In the genomic region with DNA sequence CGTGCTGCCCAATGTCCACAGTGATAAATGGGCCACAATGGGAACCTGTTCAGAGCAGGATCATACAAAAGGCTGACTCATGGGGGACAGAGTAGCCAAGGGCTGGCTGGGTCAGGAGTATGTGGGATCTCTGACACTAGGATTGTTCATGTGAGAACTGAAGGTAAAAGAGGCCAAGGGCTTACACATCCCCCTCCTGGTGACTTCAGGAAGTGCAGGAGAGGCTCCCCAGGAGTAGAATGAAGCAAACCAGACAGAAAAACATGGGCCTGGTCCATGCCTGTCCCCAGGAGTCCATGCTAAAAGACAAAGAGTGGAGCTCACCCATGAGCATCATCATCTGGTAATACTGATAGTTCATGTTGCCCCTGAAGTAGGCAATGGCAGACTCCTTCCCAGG, we compare ENCODE assay signal across 10 mouse cellular contexts. TPM values are rescaled to one million over a fixed set of nuclear protein-coding genes. Genes with fewer than 3 reads are reported as not detected.
DNase-seq lines count a peak whose midpoint lies in the region; TF ChIP-seq lines count a peak whose summit lies in the region.
"Not testable (repeated sequence)": the region's sequence is repeated elsewhere in the genome, so short reads cannot be mapped to it uniquely, and the experiment has no call there.
"Had no signal": no experiment of that assay in that cellular context is flagged by ENCODE, and none has a peak within 500 bp of the region (broad histone marks: within the 10 kb centered on the region; RNA-seq: fewer than 3 reads in every experiment).

No protein-coding gene starts in this region.

- not testable (repeated sequence) for TF ChIP-seq POLR2A in bone marrow macrophage, adult 2 months (IDR thresholded peaks at IDR 0.05; ENCODE audit: borderline replicate concordance, low read depth, low read length)

- H3K27ac ChIP-seq in bone marrow macrophage, adult 2 months (ENCODE audit: insufficient read depth, low read depth, low read length); forebrain, embryonic 10.5 days: not testable (repeated sequence)

- not testable (repeated sequence) for H3K4me3 ChIP-seq in bone marrow macrophage, adult 2 months (ENCODE audit: insufficient read depth, low read length); forebrain, embryonic 10.5 days

- not testable (repeated sequence) for H3K36me3 ChIP-seq in forebrain, embryonic 10.5 days (replicated peaks)

- TF ChIP-seq CTCF in bone marrow macrophage, adult 2 months (IDR thresholded peaks at IDR 0.05; ENCODE audit: low read depth, low read length) = peak; percentile 45; the same call in 1 of the 2 replicates

- H3K4me1 ChIP-seq in bone marrow macrophage, adult 2 months (ENCODE audit: control insufficient read depth, insufficient read depth, low read length) = peaks cover 21% of the 10 kb centered on the region
- peaks cover 12% of the 10 kb centered on the region for H3K4me1 ChIP-seq in forebrain, embryonic 10.5 days

- not testable (repeated sequence) for H3K9me3 ChIP-seq in forebrain, embryonic 10.5 days

- peaks cover 21% of the 10 kb centered on the region for H3K27me3 ChIP-seq in forebrain, embryonic 10.5 days (ENCODE audit: poor library complexity, severe bottlenecking)

- DNase-seq in ES-CJ7 (ENCODE audit: low read depth, low spot score) = peak; percentile 64
- peak; percentile 43 for DNase-seq in forebrain, embryonic 10.5 days (ENCODE audit: extremely low spot score, low spot score)
- peak; percentile 37 to 49 for DNase-seq in heart, postnatal 36 days
- DNase-seq in layer of hippocampus, adult 11-12 months (ENCODE audit: low spot score) = peak; percentile 32
- DNase-seq in lung, postnatal 10 days = peak; percentile 76
- peak; percentile 79 for DNase-seq in retina, embryonic 14.5 days (ENCODE audit: low spot score)
- DNase-seq in thymus, postnatal 36 days = peak; percentile 60 to 61

- 91% methylated on average over 1 of the region's 1 CpGs for WGBS in forebrain, embryonic 10.5 days

- intact Hi-C loops in heart, postnatal 36 days (cut with DNase I) = not testable (repeated sequence)

RNA-seq across cellular contexts. Expression of a gene that starts 7.5 kb away (rescaled TPM):
- polyA plus RNA-seq in bone marrow macrophage, adult 2 months (2012; ENCODE audit: insufficient read depth, insufficient read length, missing spikeins) = not detected in 2 replicates
- not detected in 2 replicates for polyA plus RNA-seq in forebrain, embryonic 10.5 days (2016; fragmentation: Nextera tagmentation; extraction: Ambion mirVana)
- not detected for total RNA-seq in heart, postnatal 36 days (2021)
- total RNA-seq: adrenal gland, postnatal 4 days had no signal
- polyA plus RNA-seq: heart, embryonic 13.5 days had no signal

RNA-seq across cellular contexts. Expression of a gene that starts 35.3 kb away (rescaled TPM):
- not detected in 2 replicates for polyA plus RNA-seq in bone marrow macrophage, adult 2 months (2012; ENCODE audit: insufficient read depth, insufficient read length, missing spikeins)
- 44.1 and 49.4 TPM in 2 replicates for polyA plus RNA-seq in forebrain, embryonic 10.5 days (2016; fragmentation: Nextera tagmentation; extraction: Ambion mirVana)
- 10 to 100 TPM; 26.4 to 28.3 TPM for total RNA-seq in heart, postnatal 36 days (2021)

RNA-seq across cellular contexts. Expression of a gene that starts 59.3 kb away (rescaled TPM):
- 35.3 and 38.5 TPM in 2 replicates for polyA plus RNA-seq in bone marrow macrophage, adult 2 months (2012; ENCODE audit: insufficient read depth, insufficient read length, missing spikeins)
- polyA plus RNA-seq in forebrain, embryonic 10.5 days (2016; fragmentation: Nextera tagmentation; extraction: Ambion mirVana) = 10.1 and 10.2 TPM in 2 replicates
- total RNA-seq in heart, postnatal 36 days (2021) = 10 to 100 TPM; 69.1 to 71.6 TPM

Comparison
In these comparisons a context has a peak if more than half of its experiments do, and no peak if none do; other contexts are left out.
1. RNA of a gene that starts 35.3 kb away (polyA plus RNA-seq): 44.1 to 49.4 TPM in forebrain, embryonic 10.5 days; not detected in bone marrow macrophage, adult 2 months; every median in the first group is over 10 times any median in the second.
2. Peak in every context shown above with its lines, with median percentiles within 50 percentile points of each other: DNase-seq.